Mouse (Mus musculus) frontal cortex, postnatal 25 days (tissue): Measurements from ENCODE around the gene Klhl40.

Experiments used
- DNase-seq, 2 experiments: peaks; one replicate each; pipeline ENCODE4 v3.0.0; 2022; ENCODE audit warnings: low spot score in 2 of 2

Gene Klhl40

GRCm38 (mm10) chr9:121777484-121778065 lies at the start of gene Klhl40:
Klhl40 (plus strand) TSS chr9:121777607.
- no peak for DNase-seq

- no peak for DNase-seq
Observed at GRCm38 (mm10) chr9:121740490-121740889, 36.9 kb upstream of the Klhl40 start.

GRCm38 (mm10) chr9:121741168-121741567 lies 36.2 kb upstream of the Klhl40 start:
- DNase-seq, result no peak

- no peak for DNase-seq
Observed at GRCm38 (mm10) chr9:121744051-121744450, 33.4 kb upstream of the Klhl40 start.

GRCm38 (mm10) chr9:121752774-121753173 lies 24.6 kb upstream of the Klhl40 start:
- no peak for DNase-seq

GRCm38 (mm10) chr9:121754624-121755023 lies 22.8 kb upstream of the Klhl40 start:
- DNase-seq, result no peak

GRCm38 (mm10) chr9:121756785-121757184 lies 20.6 kb upstream of the Klhl40 start:
- no peak for DNase-seq

- DNase-seq, result no peak
Observed at GRCm38 (mm10) chr9:121757432-121757831, 20.0 kb upstream of the Klhl40 start.

- DNase-seq, result no peak
Observed at GRCm38 (mm10) chr9:121757835-121758814, 19.3 kb upstream of the Klhl40 start.

GRCm38 (mm10) chr9:121759091-121760081 lies 18.0 kb upstream of the Klhl40 start, which contains the start of gene Zfp651:
Zfp651 (plus strand) TSS chr9:121759330.
- peak in 1 of 2 experiments; percentile 64 for DNase-seq

- peak in 1 of 2 experiments; percentile 43 for DNase-seq
Observed at GRCm38 (mm10) chr9:121760271-121761090, 16.9 kb upstream of the Klhl40 start.

- DNase-seq, result no peak
Observed at GRCm38 (mm10) chr9:121761091-121761665, 16.2 kb upstream of the Klhl40 start.

- DNase-seq, result no peak
Observed at GRCm38 (mm10) chr9:121761787-121762186, 15.6 kb upstream of the Klhl40 start.

- DNase-seq, result no peak
Observed at GRCm38 (mm10) chr9:121762248-121762647, 15.2 kb upstream of the Klhl40 start.

- no peak for DNase-seq
Observed at GRCm38 (mm10) chr9:121762761-121763160, 14.6 kb upstream of the Klhl40 start.

- no peak for DNase-seq
Observed at GRCm38 (mm10) chr9:121763716-121764115, 13.7 kb upstream of the Klhl40 start.

- no peak for DNase-seq
Observed at GRCm38 (mm10) chr9:121765166-121765855, 12.1 kb upstream of the Klhl40 start.

- no peak for DNase-seq
Observed at GRCm38 (mm10) chr9:121772412-121772811, 5.0 kb upstream of the Klhl40 start.

GRCm38 (mm10) chr9:121775951-121776350 lies 1.5 kb upstream of the Klhl40 start:
- DNase-seq, result no peak

GRCm38 (mm10) chr9:121776511-121776910 lies 896 bp upstream of the Klhl40 start:
- DNase-seq, result no peak
